20 mouse cellular contexts compared by ENCODE assay signal in the genomic region with DNA sequence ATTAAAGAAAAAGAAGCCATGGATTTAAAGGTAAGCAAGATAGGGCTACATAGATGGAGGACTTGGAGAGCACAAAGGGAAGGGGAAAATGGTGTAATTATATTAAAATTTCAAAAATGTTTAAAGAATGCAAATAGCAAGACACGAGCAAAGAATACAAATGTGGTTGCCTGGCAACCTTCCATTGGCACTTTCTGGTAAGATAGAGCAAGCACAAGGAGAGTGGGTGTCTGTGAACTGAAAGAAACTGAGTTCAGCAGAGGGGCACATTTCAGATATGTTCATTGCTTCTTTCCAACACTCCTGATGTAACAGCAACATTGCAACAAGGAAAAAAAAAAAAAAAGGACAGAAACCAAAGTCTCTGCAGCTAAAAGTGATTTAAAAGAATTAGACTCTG. TPM values are rescaled to one million over a fixed set of nuclear protein-coding genes. Genes with fewer than 3 reads are reported as not detected.
DNase-seq lines count a peak whose midpoint lies in the region; ATAC-seq and TF ChIP-seq lines count a peak whose summit lies in the region.
"Had no signal": no experiment of that assay in that cellular context is flagged by ENCODE, and none has a peak within 500 bp of the region (broad histone marks: within the 10 kb centered on the region; RNA-seq: fewer than 3 reads in every experiment).

No protein-coding gene starts in this region.

- no peak for TF ChIP-seq CTCF in hindbrain, postnatal 0 days (IDR thresholded peaks at IDR 0.05; ENCODE audit: low read depth)

- H3K4me1 ChIP-seq in hindbrain, postnatal 0 days (ENCODE audit: insufficient read depth, low read length), result no peaks in the 10 kb centered on the region
- H3K4me1 ChIP-seq in hindbrain, embryonic 16.5 days (ENCODE audit: control insufficient read depth, insufficient read depth, low read depth, low read length), result no peaks in the 10 kb centered on the region
- no peaks in the 10 kb centered on the region for H3K4me1 ChIP-seq in hindbrain, embryonic 11.5 days (replicated peaks; ENCODE audit: control insufficient read depth, insufficient read depth, low read length)
- H3K4me1 ChIP-seq: embryonic facial prominence, embryonic 15.5 days; forebrain, embryonic 10.5 days; limb, embryonic 12.5 days had no signal

- no peak overlapping the region for H3K4me3 ChIP-seq in hindbrain, postnatal 0 days (ENCODE audit: low read length)
- no peak overlapping the region for H3K4me3 ChIP-seq in hindbrain, embryonic 16.5 days (ENCODE audit: low read length)
- H3K4me3 ChIP-seq in hindbrain, embryonic 11.5 days (ENCODE audit: low read depth, low read length), result no peak overlapping the region
- H3K4me3 ChIP-seq: embryonic facial prominence, embryonic 15.5 days; forebrain, embryonic 10.5 days; limb, embryonic 12.5 days had no signal

- H3K27ac ChIP-seq in hindbrain, postnatal 0 days, result no peak overlapping the region
- no peak overlapping the region for H3K27ac ChIP-seq in hindbrain, embryonic 16.5 days (ENCODE audit: low read depth, low read length)
- no peak overlapping the region for H3K27ac ChIP-seq in hindbrain, embryonic 11.5 days (ENCODE audit: low read depth, low read length)
- H3K27ac ChIP-seq: embryonic facial prominence, embryonic 15.5 days; forebrain, embryonic 10.5 days; limb, embryonic 12.5 days; liver, embryonic 14.5 days had no signal

- DNase-seq in hindbrain, postnatal 0 days (ENCODE audit: low spot score), result peak; percentile 21
- DNase-seq in brain, adult 2 months (ENCODE audit: low read depth, low spot score), result peak; percentile 89
- DNase-seq in layer of hippocampus, adult 9-11 months, result peak; percentile 66
- peak; percentile 84 to 91 for DNase-seq in right cerebral cortex, postnatal 10 days (ENCODE audit: low spot score in 2 of 2)
- no peak for DNase-seq in adrenal gland, postnatal 4 days (ENCODE audit: low spot score in 2 of 2)
- DNase-seq in hindbrain, embryonic 11.5 days (ENCODE audit: low spot score), result no peak
- DNase-seq: adrenal gland, postnatal 10 days; cerebellum, postnatal 10 days; heart, postnatal 14 days; kidney, adult 9 months; retina, postnatal 1 day had no signal

- WGBS in hindbrain, postnatal 0 days, result 35% methylated on average over 1 of the region's 1 CpGs
- 21% methylated on average over 1 of the region's 1 CpGs for WGBS in hindbrain, embryonic 16.5 days
- 62% methylated on average over 1 of the region's 1 CpGs for WGBS in hindbrain, embryonic 11.5 days

- H3K27me3 ChIP-seq in hindbrain, postnatal 0 days (ENCODE audit: insufficient read depth, low read length), result no peaks in the 10 kb centered on the region
- H3K27me3 ChIP-seq in hindbrain, embryonic 16.5 days (replicated peaks; ENCODE audit: control insufficient read depth, insufficient read depth, low read length), result no peaks in the 10 kb centered on the region
- H3K27me3 ChIP-seq in hindbrain, embryonic 11.5 days (ENCODE audit: control insufficient read depth, insufficient read depth, low read length), result no peaks in the 10 kb centered on the region
- H3K27me3 ChIP-seq: embryonic facial prominence, embryonic 15.5 days; limb, embryonic 12.5 days had no signal

- H3K9ac ChIP-seq in hindbrain, postnatal 0 days (replicated peaks; ENCODE audit: low read length), result no peak overlapping the region
- H3K9ac ChIP-seq in hindbrain, embryonic 16.5 days (ENCODE audit: low read depth, low read length), result no peak overlapping the region
- H3K9ac ChIP-seq in hindbrain, embryonic 11.5 days (ENCODE audit: low read depth, low read length), result no peak overlapping the region
- H3K9ac ChIP-seq: embryonic facial prominence, embryonic 15.5 days; limb, embryonic 12.5 days; liver, embryonic 14.5 days had no signal

- no peaks in the 10 kb centered on the region for H3K9me3 ChIP-seq in hindbrain, postnatal 0 days (ENCODE audit: low read length)
- H3K9me3 ChIP-seq in hindbrain, embryonic 16.5 days (ENCODE audit: control insufficient read depth, low read length), result no peaks in the 10 kb centered on the region
- H3K9me3 ChIP-seq in hindbrain, embryonic 11.5 days (ENCODE audit: control insufficient read depth, low read length), result no peaks in the 10 kb centered on the region
- H3K9me3 ChIP-seq: embryonic facial prominence, embryonic 15.5 days; forebrain, embryonic 10.5 days; limb, embryonic 12.5 days had no signal

- H3K36me3 ChIP-seq in hindbrain, postnatal 0 days (ENCODE audit: insufficient read depth, low read length), result no peaks in the 10 kb centered on the region
- H3K36me3 ChIP-seq in hindbrain, embryonic 16.5 days (ENCODE audit: control insufficient read depth, insufficient read depth, low read length), result no peaks in the 10 kb centered on the region
- no peaks in the 10 kb centered on the region for H3K36me3 ChIP-seq in hindbrain, embryonic 11.5 days (ENCODE audit: control insufficient read depth, insufficient read depth, low read length)
- H3K36me3 ChIP-seq: embryonic facial prominence, embryonic 15.5 days; forebrain, embryonic 10.5 days; limb, embryonic 12.5 days had no signal

- no peak for ATAC-seq in hindbrain, postnatal 0 days
- no peak for ATAC-seq in hindbrain, embryonic 16.5 days
- ATAC-seq in hindbrain, embryonic 11.5 days (ENCODE audit: low FRiP score), result no peak
- no peak for ATAC-seq in inflammation-experienced regulatory T-cells, adult 6 months
- ATAC-seq: lung, postnatal 0 days; midbrain, embryonic 16.5 days had no signal

- H3K4me2 ChIP-seq in hindbrain, postnatal 0 days (ENCODE audit: low read depth, low read length), result no peak overlapping the region
- no peak overlapping the region for H3K4me2 ChIP-seq in hindbrain, embryonic 16.5 days (ENCODE audit: low read length)
- H3K4me2 ChIP-seq in hindbrain, embryonic 11.5 days (replicated peaks; ENCODE audit: low read depth, low read length), result no peak overlapping the region
- H3K4me2 ChIP-seq: embryonic facial prominence, embryonic 15.5 days; heart, embryonic 11.5 days; limb, embryonic 12.5 days had no signal

RNA-seq across cellular contexts. Expression of gene Creb1, which starts 22.8 kb away (rescaled TPM):
- total RNA-seq in hindbrain, postnatal 0 days (2014; rRNA removed), result 45.6 and 50.3 TPM in 2 replicates
- 12.1 and 12.4 TPM in 2 replicates for polyA plus RNA-seq in hindbrain, postnatal 0 days (2015; fragmentation: Nextera tagmentation; extraction: Ambion mirVana)
- polyA plus RNA-seq in hindbrain, embryonic 16.5 days (2015; fragmentation: Nextera tagmentation; extraction: Ambion mirVana), result 22.2 and 30.9 TPM in 2 replicates
- total RNA-seq in adrenal gland, postnatal 4 days (2021), result 10 to 100 TPM; 39.9 to 44.4 TPM
- polyA plus RNA-seq in hindbrain, embryonic 11.5 days (2014; fragmentation: Nextera tagmentation; extraction: Ambion mirVana), result 59.9 and 60.8 TPM in 2 replicates
- polyA plus RNA-seq in inflammation-experienced regulatory T-cells, adult 6 months (2017; shearing (Covaris generic)), result 10 to 100 TPM; 54.6 to 64.3 (median 59.7) TPM

Comparison
In these comparisons a context has a peak if more than half of its experiments do, and no peak if none do; other contexts are left out.
1. DNase-seq: peak in hindbrain, postnatal 0 days (single experiment), brain, adult 2 months (single experiment), layer of hippocampus, adult 9-11 months (single experiment) and right cerebral cortex, postnatal 10 days (2 of 2); none in adrenal gland, postnatal 4 days (0 of 2) and hindbrain, embryonic 11.5 days (single experiment).